Mouse (Mus musculus) kidney, postnatal 4 days (tissue): ENCODE data around the gene Cd8b1.
"Not testable (repeated sequence)": the region's sequence is repeated elsewhere in the genome, so short reads cannot be mapped to it uniquely, and the experiment has no call there.

Experiments used
- DNase-seq, 2 experiments: peaks; one replicate each; pipeline ENCODE4 v3.0.0; 2021; ENCODE audit warnings: mixed read lengths in 2 of 2

Gene Cd8b1

DNA sequence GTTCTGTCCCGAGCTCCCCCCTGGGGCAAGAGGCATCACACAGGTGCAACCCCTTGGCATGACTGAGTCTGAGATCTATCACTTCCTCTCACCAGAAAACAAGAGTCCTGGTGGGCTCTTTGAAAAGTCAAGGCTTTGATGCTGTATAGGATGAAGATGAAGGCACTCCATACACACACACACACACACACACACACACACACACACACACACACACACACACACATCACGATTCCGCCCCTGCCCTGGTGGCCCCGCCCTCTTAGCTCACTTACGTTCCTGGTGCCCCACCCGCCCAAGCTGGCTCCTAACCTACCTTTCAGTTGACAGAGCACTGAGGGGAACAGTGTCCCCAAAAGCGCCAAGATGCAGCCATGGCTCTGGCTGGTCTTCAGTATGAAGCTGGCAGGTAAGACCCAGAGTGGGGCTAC lies at the start of gene Cd8b1:
Gene Cd8b1, plus strand, starts transcription at position 298 of the 431 bp plus-strand sequence.
- DNase-seq = no peak

DNA sequence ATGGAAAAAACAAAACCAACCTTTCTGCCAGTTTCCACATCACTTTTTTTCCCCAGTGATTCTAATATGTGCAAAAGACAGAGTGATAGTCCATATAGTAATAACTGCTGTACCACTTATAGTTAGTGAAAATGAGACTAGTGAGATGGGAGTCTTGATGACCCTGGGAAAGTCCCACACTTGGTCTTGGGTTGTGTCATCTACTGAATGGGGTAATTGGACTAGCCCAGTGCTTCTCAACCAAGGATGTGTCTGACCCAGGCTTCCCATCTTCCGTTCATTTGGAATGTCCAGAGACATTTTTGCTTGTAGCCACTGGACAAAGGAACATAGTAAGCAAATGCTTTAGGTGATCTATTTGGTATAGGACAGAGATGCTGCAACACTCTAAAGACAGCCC lies 48.9 kb upstream of the Cd8b1 start:
- DNase-seq = no peak

GRCm38 (mm10) chr6:71274621-71275020 lies 48.0 kb upstream of the Cd8b1 start:
- no peak for DNase-seq

DNA sequence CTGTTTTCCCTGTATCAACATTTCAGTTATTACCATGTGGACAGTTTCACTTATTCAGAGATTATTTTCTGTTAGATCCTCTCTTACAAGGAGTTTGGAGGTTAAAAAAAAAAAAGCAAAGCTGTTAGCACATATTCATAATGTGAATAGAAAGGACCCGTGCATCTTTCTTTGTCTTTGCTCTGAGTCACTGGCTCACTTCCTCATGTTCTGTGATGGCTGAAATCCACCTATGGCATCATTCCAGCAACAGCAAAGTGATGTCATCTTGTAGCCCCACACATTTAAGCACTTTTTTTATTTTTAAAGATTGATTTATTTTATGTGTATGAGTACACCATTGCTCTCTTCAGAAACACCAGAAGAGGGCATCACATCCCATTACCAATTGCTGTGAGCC lies 43.2 kb upstream of the Cd8b1 start:
- no peak for DNase-seq

- no peak for DNase-seq
Measured at GRCm38 (mm10) chr6:71293509-71293908, 29.1 kb upstream of the Cd8b1 start.

- no peak for DNase-seq
Measured at GRCm38 (mm10) chr6:71295303-71295702, 27.3 kb upstream of the Cd8b1 start.

DNA sequence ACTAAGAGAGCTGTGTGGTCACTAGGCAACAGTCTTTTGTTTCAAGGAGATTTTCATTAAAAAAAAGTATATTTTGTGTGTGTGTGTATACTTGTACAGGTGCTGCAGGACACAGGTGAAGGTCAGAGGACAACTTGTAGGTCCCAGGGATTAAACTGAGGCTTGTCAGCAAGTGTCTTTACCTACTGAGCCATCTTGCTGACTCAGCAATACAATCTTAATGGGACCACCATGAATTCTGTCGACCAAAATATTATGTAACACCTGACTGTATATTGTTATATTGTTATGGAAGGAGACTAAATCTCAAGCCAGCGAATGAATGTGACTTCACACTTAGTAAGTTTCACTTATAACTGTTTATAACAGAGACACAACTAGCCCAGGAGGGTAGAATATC lies 24.5 kb upstream of the Cd8b1 start:
- no peak for DNase-seq

DNA sequence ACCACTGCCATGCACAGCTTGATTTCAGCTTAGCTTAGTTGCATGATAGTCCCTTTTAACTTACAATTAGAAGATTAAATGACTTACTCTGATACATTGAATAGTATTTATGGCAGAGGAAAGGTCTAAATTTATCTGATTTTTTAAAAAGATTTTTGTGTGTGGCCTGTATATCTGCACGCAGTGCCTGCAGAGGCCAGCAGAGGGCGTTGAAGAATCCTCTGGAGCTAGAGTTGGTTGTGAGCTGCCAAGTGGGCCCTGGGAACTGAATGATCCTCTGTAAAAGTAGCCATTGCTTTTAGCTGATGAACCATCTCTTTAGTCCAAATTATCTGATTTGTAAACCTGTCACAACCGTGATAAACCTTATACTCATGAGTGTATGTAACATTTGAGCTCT lies 23.8 kb upstream of the Cd8b1 start:
- DNase-seq = peak; percentile 39 to 51

DNA sequence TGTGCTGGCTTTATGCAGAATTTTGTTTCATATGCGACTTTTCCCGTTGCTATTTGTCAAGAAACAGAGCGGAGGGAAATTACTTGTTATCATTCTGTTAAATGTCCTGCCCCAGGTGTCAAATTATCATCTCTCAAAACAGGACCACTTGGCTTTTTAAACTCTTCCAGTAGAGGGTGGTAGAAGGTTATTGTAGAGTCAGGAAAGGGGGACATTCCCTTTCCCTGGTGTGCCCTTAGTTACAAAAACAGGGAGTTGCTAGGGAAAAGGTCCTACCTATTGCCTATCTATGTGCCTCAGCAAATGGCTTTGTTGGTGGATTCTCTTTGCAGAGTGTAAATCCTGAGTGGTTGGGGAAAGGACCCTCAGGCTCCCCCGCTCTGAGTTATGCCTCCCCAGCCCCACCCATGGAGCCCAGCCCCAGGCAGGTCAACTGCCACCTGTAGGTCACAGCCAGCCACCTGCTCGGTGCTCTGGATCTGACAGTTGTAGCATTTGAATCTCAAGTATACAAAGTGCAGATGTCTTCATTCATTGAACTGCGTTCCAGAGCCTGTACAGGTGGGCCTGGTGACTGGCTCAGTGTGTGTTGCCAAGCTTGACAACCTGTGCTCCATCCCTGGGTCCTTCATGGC lies 20.4 kb upstream of the Cd8b1 start:
- DNase-seq = no peak

DNA sequence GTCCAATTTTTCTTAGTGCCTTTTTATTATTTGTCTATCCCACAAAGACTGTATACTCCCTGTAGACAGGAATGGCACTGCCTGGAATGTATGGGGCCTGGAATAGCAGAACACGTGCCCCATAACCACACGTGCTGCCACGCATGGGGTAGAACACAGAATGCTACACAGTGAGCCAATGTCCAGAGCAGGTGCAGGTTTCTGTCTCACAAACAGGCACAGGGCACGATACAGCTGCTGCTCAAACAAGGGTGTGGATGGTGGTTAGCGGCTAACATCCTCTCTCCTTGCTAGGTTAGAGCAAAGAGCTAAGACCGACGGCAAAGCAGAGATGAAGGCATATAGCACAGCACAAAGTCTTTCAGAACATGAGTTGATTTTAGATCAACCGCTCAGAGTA lies 15.1 kb upstream of the Cd8b1 start:
- no peak for DNase-seq

GRCm38 (mm10) chr6:71321826-71322283 lies 733 bp upstream of the Cd8b1 start, which contains the start of gene Smyd1:
Gene Smyd1, minus strand, starts transcription at chr6:71322233.
- DNase-seq = no peak

- no peak for DNase-seq
Measured at GRCm38 (mm10) chr6:71324816-71325215, 2.2 kb downstream of the Cd8b1 start.

DNA sequence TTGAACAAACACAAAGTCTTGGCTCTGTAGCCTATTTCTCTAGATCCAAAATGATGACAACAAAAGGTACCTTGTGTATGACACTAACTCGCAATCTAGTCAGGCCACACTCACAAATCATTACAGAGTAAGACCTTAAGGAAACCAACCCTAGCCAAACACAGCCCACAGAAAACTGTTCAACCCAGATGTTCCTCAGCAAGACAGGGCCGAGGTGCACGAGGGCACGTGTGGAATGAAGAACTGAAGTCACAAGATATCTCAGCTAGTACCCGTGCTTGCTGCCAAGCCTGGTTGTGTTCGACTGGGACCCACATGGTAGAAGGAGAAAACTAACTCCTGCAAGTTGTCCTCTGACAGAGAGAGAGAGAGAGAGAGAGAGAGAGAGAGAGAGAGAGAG lies 7.3 kb downstream of the Cd8b1 start:
- DNase-seq = no peak

DNA sequence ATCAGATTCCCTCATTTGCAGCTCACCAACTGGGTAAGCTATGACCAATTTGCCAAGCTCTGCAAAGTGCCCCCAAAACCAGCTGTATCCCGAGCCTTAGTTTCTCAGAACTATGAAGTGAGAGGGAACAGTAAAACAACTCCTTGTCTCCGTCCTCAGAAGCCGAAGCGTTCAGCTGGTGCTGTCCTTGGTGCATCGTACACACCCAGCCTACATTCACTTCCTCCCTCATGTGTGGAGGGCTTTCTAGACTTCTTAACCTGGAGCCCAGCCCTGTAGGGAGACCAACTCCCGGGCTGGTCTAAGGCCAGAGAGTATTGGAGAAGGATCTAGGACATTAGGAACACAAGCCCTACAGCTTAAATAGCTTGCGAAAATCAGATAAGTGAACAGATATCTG lies 7.9 kb downstream of the Cd8b1 start:
- no peak for DNase-seq

DNA sequence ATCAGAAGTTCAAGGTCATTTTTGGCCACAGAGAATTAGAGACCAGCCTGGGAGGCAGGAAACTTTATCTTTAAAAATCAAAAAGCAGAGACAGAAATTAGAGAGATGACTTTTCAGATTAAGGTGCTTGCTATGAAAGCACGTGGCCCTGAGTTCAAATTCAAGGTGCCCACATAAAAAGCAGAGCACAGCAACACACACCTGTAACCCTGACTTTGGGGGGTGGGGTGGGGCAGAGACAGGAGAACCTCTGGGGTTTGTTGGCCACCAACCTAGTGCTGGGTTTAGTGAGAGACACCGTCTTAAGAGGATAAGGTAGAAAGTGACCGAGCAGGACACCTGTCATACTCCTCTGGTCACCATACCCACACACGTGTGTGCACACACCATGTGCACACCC lies 8.9 kb downstream of the Cd8b1 start:
- DNase-seq = not testable (repeated sequence)

DNA sequence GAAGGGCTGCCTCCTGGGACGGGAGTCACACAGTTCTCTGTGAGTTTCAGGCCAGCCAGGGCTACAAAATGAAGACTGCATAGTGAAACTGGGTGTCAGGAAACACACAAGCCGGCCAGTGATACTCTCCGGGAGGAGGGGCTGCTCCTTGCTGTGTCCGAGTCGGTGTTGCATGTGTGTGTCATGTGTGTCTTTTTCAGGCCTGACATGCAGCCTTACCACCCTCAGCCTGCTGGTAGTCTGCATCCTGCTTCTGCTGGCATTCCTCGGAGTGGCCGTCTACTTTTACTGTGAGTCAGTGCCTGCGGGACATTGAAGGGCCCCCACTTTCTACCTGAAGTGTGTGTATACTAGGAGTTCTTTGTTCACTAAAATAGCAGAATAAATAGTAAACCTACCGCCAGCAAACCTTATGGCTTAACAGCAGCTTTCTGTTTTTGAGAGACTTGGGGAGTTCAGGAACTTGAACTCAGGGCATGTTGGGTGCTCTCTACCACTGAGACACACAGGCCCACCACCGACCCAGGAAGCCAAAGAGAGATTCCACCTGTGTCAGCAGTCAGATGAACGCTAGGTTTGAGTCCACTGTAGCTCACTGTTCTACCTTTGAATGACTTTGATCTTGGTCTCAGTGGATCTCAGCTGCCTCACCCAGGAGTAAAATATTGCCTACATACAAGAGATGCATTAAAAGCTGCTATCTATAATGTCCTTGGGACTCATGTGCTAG lies 9.8 kb downstream of the Cd8b1 start:
- DNase-seq = no peak

GRCm38 (mm10) chr6:71333031-71333430 lies 10.4 kb downstream of the Cd8b1 start:
- DNase-seq = no peak

GRCm38 (mm10) chr6:71333578-71334273 lies 11.1 kb downstream of the Cd8b1 start:
- DNase-seq = no peak

- DNase-seq = no peak
Measured at GRCm38 (mm10) chr6:71337666-71338065, 15.1 kb downstream of the Cd8b1 start.

DNA sequence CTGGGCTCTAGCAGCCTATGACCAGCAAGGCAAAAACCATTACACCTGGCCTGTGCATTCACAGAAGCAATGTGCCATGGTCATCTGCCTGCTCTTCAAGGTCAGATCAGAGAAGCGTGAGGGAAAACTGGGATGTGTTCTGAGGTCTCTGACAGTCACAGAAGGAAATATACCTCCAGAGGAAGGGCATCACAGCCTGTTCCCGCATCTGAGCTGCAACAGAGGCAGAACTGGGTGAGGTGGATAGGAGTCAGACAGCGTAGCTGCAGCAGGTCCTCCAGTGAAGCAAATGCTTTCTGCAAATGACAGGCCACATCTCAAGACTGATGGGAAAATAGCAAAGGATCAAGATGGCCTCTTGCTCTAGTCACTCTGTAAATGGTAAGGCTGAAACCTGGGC lies 16.4 kb downstream of the Cd8b1 start:
- DNase-seq = no peak

DNA sequence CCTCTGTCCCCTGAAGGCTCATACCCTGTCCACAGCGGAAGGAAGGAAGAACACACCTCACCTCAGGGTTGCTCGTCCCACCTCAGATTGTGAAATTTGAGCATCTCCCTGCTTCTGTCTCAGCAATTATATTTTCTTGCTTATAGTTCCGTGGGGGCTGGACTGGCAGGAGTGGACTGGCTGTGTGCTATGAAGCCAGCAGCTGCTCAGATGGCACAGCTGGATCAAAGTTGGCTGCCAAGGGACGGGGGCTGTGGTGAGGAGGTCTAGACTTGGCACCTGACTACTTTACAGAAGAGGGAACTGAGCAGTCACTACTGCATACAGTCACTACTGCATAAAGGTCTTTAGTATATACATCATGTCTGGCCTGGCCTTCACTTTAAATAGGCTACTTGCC lies 16.8 kb downstream of the Cd8b1 start:
- no peak for DNase-seq

DNA sequence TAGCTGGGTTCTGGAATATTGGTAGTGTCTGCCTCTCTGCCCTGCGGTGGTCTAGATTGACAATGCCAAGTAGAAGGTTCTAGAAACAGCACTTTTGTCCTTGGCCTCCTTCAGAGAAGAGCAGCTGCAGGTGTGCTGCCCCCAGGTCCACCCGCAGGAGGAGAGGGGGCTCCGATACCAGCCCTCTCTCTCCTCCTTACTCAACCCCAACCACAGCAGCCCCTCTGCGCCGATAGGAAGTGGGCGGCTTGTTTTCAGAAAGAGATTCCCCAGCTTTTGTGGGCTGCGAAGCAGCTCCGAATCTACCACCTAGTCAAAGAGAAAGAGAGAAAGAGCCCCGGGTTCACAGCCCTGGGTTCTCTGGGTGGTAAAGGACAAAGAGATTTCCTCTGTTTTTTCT lies 18.6 kb downstream of the Cd8b1 start:
- DNase-seq = no peak

DNA sequence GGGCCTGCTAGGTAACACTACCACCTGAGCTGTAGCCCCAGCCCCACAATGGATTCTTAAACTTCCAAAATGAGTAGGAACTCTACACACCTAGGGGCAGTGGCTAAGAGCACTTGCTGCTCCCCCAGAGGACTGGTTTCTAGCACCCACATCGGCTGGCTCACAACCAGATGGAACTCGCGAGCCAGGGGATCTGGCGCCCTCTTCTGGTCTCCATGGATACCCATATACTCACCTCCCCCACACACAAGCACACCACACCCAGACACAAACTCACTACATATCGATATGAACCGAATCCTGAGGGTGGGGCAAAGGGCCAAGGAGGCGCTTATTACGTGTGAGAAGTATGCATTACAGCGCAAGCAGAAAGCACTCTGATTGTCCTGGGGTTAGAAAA lies 25.4 kb downstream of the Cd8b1 start:
- DNase-seq = no peak

DNA sequence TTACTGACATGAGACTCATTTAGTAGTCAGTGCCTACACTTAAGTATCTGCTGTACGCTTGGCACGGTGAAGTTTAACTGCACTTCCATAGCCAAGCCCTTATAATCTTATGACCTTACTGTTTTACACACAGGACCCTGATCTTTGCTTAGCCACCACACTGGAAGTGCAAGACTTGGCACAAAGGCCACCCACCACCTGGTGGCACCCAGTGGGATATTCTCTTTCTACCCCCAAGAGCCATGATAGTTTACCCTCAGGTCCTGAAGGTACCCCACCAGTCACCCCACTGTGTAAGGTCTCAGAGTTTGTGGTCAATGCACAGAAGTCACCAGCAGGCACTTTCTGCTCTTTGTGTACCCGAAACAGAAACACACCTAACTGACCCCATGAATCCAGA lies 28.6 kb downstream of the Cd8b1 start:
- no peak for DNase-seq
